Mouse (Mus musculus) embryo, embryonic 9.5 days (tissue): Measurements from ENCODE around the gene Uap1.

ENCODE experiments used
- DNase-seq: peaks from one replicate; pipeline ENCODE4 v3.0.0-alpha.2; 2017; ENCODE audit errors: extremely low spot score

Gene Uap1

DNA sequence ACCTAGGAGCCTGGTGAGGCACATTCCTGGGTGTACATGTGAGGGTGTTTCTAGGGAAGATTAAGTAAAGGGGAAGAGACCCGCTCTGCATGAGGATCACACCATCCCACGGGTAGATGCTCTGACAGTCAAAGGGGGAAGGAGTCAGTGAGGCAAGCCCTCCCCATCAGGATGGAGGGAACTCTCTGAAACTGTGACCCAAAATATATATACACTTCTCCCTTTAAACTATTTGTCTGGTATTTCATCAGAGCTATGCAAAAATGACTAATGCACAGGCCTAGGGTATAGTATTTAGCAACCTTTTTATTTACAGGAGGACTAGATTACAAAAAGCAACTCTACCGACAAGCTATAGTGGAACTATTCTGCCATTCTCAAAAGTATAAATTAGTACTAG lies 9.8 kb downstream of the Uap1 start:
- DNase-seq = no peak

DNA sequence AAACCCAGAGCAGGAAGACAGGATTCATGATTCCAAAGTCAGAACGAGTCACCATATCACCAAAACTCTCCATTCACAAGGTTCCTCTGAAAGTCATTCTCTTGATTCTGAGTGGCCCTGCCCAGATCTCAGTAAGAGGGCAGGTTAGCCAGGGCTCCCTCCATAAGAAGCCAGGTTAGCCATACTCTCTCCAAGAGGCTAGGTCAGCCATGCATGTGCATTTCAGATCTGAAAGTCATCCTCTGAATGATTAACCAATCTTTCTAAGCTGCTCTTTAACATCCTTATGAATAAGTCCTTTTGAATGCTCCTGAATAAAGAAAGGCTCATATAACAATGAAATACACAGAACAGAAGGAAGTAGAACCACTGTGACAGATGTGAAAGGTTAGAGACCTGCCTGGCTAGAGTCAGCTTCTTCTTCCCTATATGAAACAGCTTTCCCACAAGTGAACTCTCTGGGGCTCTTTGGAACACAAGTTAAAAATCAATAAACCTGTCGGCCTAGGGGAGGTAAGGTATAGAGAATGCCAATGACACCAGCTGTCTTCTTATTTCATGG lies 10.6 kb downstream of the Uap1 start:
- no peak for DNase-seq

DNA sequence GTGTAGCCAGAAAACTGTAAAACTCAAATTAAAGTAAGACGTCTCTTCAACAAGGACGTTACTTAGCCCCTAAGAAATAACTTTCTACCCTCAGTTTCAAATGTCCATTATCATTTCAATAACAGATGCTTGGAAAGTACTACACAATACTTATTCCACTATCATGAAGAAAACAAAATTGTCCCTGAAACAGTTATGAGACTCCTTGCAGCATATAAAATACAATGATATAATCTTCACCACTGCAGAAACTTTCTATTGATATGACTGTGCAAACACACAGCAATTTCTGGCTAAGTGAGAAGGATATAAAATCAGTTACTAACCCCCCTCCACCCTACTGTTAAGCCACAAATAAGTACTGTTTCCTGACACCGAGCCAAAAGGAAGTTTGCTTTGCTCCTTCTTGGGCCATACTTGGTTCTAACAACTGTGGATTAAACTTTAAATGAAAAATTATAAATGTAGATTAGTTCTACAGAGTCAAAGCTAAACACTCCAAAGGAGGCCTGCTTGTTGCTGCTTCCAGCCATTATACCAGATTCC lies 11.3 kb downstream of the Uap1 start:
- no peak for DNase-seq

DNA sequence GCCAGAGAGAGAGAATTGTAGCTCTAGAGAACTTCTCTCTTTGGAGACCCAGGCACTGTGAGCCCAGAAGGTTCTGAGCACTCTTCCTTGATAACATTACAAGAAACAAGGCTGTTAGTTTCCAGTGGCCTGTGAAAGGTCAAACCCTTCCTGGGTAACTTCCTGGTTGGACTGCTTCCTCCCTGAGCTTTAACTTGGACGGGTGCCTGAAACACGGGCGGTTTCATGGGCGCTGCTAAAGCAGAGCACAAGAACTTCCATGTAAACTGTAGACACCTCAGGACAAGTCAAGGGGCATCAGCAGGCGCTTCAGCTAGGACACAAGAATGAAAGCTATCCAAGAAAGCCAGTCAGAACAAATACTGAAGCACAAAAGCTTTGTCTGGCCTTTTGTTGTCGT lies 12.9 kb downstream of the Uap1 start:
- DNase-seq = no peak

DNA sequence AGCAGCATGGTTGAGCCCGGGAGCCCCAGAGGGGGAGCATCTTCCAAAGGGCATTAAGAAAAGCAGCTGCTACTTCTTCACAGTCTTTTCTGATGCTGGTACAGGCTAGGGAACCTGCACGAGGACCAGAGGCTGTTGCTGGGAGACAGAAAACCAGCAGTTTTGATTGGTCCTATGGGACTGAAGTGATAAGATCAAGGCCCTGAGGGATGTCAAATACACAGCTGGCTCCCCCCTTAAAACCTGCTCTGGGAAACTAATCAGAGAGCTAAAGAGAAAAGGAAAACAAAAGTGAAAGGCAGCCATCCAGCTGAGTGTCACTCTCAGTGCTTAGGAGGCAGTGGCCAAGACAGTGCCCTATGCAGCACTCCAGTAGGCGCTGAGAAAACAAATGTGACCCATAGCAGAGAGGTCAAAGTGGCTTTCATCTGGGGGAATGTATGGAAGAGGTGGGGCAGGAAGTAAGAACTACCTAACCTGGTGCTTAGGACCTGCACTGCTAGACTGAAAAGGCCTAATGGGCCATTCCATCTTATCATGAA lies 14.3 kb downstream of the Uap1 start:
- DNase-seq = no peak

DNA sequence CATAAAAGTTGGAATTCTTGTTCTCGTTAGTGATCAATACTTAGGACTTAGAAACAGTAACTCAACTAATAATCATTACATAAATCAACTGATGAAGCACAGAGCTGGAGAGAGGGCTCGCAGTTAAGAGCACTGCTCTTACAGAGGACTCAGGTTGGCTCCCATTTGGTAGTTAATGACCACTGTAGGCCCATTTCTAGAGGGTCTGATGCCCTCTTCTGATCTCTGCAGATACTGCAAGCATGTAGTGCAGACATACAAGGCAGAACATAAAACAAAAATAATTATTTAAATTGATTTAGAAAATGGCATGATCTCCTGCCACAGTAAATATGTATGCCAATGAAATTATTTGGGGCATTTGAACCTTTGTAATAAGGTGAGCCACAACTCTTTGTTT lies 15.1 kb downstream of the Uap1 start:
- no peak for DNase-seq

DNA sequence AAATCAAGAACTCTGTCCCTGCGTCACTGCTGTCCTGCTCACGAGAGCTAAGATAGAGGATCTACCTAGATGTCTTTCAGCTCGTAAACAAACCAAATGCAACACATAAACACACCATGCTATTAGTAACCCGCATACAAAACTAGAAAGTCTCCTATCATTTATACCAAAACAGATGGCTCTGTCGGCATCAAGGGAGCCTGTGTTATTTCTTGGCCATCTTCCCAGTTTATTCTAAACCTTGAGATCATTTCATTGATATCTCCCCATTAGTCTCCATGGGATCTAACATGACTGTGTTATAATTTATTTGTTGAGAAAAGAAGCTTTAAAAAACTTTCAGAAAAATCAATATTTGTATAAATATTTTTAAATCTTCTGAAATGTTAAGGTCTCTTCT lies 19.0 kb downstream of the Uap1 start:
- DNase-seq = no peak

DNA sequence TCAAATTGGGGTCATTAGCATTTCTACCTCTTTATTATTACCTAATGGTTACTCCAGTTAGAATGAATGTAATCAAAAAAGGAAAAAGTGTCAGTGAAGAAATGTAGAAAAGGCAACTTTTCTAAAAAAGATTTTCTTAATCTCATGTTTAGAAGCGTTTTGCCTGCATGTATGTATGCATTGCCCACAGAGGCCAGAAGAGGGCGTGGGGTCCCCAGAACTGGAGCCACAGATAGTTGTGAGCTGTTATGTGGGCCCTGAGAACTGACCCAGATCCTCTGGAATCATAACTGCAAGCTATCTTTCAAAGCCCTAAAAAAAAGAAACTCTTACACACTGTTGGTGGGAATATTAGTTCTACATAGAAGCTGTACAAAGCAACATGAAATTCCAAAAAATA lies 19.5 kb downstream of the Uap1 start:
- no peak for DNase-seq

DNA sequence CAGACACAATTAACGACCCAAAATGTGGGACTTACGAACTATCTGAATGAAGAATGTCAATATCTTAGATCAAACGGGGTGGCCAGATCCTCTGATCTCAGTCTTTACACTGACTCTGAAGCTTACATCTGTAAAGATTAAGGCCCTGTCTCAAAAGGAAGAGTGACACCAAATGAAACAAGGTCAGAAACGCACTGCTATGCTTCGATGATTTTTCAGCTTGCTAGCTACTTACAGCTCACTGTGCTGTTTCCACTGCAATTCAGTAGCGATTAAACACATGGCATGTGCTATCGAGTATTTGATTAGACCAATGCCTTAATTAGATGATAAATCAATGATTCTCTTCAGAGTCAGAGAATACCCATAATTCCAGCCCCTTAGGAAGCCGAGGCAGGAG lies 20.8 kb downstream of the Uap1 start:
- no peak for DNase-seq

DNA sequence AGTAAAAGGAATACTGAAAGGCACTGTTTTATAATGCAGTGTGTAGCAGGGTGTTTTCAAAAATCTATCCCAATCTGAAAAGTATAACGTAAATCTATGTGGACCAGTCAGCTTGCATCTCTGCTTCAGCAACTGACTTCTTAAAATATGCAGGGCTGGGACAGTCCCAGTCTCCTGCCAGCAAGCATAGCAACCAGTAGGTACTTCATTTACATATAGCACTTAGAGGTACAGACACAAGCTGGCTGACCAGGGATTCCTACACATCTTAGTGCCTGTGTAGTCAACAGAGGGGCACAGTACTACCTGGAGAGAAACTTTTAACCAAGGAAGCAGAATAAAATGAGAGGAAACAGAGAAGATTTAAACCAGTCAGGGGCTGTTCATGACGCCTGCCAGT lies 22.2 kb downstream of the Uap1 start:
- no peak for DNase-seq

DNA sequence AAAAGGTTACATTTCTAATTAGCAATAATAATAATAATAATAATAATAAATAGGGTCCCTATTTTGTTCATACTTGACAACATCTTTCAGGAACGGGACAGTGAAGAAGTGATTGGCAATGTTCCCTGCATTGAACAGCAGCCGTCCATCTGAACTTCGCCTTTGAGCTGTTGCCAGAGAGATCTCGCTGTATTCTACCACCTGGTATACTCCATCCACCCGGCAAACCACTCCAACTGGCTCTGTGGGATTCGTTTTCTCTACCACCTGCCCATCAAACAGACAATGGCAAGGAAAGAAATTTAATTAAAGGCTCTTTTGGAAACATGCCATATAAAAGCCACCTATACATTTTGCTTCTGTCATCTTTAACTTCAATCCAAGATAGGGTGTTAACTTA lies 23.9 kb downstream of the Uap1 start:
- DNase-seq = no peak

DNA sequence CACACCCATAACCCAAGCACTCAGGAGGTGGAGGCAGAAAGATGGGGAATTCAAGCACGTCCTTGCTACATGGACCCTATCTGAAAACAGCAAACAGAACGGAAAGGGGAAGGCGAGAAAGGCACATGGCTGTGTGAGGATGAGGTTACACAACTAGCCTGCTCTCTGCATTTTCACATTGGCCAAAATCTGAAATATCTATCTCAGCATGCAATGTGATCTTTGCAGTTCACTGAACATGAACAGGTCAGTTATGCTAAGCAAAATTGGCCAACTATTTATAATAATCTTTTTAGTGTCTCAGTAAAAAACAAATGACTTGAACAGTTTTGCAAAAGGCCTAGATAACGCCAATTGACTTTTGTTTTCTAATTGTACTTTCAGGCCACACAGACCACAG lies 25.0 kb downstream of the Uap1 start:
- no peak for DNase-seq

DNA sequence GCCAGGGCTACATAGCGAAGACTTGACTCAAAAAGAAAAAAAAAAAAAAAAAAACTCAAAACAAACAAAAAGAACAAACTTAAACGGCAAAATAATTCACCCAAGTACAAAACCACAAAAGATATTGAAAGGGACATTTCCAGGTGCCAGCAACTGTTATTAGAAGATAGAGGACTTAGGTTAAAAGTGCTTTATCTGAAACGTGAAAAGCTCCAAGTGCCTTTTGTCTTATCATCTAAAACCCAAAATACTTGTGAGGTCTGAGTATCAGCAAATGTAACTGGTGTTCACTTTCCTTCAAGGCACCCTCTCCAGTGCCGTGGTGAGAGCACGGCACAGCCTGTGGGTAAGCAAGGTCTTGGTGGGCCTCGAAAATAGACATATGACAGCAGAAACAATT lies 26.2 kb downstream of the Uap1 start:
- DNase-seq = no peak

DNA sequence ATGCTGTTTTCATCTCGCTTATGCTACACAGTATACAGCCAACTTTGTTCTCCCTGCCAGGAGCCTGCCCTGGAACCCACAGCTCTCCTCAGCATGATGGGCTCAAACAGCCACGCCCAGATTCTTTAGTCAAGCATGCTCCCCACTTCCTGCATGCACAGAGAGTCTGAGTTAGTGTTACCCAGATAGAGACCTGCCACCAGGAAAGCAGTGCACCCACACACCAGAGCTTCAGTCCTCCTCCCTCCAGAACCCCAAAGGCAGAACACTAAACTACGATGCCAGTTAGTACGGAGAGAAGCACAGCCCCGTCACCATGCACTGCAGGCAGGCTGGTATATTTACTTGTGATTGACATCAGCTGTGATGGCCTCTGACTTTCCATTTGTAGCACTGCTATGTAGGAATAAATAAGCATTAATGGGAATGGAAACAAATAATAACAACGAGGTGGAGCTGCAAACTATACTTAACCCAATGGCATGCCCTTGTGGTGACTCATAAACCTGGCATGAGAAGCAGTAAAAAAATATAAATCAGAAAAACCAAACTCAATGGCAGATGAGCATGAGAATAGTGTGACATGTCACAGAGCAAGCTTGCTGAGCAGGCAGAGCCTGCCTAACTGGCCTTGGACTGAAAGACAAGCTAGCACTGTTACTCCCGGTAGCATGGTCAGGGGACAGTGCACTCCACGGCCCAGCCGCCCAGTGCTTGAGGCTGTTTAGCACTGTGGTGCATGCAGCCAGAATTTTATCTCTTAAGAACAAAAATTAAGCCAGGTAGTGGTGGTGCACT lies 26.9 kb downstream of the Uap1 start:
- no peak for DNase-seq

DNA sequence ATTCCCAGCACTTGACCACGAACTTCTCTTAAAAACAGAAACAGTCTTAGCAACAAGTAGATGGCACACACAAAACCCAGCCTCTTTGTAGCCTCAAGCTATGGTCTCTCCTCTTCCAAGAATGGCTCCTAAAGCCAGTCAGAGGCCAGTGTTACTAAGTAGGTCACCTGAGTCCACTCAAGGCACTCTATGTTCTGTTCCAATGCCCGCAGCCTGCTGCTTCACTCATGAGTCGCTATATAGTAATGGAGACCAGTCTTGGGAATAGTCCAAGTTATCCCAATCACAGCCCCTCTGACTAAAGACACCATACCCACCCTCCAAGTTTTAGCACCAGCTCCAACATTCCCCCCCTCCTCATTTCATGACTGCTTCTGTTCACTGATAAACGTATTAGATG lies 29.2 kb downstream of the Uap1 start:
- no peak for DNase-seq

DNA sequence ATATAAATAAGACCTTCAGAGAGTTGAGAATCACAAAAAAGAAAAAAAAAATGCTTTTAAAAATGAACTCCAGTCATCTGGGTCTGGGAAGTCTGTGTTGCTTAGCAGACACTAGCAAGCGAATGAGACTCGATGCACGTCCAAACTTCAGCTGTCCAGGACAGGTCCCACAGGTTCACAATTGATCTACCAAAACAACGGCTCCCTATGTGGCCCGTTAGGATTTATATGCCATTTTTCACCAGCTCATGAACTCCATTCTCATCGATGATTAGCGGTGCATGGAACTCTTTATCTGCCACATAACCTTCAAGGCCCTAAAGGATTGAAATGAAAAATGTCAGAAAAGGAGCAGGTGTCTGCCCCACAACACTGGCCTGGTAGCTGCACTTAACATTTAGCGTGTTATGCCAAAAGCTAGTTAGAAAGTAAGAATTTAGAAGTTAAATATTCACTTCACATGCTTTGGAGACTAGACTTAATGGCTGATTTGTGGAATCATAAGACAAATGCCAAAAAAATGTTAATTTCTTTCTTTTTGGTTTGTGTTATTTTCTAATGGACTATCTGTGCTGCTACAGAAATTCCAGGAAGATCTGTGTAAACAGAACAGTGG lies 32.4 kb downstream of the Uap1 start:
- DNase-seq = no peak

DNA sequence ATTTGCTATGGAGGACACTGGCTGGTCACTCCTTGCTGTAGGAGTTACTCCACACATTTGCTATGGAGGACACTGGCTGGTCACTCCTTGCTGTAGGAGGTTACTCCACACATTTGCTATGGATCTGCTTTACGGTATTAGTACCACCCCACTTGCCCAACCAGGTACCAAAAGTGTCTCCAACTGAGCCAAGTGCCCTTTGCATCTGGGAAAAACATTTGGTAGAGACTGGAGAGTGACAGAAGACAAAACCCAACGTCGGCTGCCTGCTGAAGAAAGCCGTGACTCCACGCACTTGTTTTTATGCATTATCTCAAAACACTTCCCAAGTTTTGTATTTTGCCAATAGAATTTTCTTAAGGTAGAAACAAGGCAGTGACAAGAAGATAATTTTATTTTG lies 33.1 kb downstream of the Uap1 start:
- no peak for DNase-seq

DNA sequence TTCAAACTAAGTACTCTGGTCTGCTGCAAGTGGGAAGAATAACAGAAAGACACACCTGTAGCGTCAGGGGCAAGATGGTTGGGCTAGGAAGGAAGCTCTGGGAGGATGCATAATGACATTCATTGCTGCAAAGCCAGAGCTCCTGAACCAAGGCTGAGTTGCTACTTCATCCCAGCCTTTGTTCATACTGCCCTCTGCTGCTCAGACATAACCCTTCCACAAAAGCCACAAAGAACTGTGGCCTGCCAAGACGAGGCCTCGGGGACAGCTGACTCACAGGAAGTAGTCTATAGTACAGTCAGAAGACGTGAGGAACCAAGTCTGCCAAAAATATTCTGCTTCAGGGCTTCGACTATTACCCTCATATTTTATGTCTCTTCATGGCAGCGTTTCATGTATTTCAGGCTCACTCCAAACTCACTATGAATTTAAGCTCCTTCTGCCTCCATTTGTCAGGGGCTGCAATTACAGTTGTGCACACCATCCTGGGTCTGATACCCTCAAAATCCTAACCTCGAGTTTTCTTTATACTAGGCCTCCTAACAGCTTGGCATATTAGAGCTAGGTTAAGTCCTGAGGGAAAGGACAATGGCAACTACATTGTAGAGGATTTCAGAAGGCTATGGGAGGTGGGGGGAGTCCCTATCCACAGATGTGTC lies 38.3 kb downstream of the Uap1 start:
- DNase-seq = peak; percentile 56

DNA sequence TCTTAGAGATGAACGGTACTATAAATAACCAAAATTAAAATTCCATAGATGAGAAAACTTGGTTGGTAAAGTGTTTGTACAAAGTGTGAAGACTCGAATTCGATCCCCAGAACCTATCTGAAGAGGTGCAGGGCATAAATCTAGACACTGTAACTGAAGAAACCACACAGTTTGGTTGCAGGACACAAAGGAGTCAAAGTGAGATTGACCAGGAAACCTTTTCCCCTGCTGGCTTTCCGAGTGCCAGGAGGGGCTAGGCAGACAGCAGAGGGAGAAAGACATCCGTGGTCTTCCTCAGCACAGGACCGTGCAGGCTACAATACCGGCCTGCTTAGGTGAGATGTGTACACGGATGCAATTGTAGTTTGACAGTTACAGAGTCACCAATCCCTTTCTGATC lies 40.5 kb downstream of the Uap1 start:
- no peak for DNase-seq

DNA sequence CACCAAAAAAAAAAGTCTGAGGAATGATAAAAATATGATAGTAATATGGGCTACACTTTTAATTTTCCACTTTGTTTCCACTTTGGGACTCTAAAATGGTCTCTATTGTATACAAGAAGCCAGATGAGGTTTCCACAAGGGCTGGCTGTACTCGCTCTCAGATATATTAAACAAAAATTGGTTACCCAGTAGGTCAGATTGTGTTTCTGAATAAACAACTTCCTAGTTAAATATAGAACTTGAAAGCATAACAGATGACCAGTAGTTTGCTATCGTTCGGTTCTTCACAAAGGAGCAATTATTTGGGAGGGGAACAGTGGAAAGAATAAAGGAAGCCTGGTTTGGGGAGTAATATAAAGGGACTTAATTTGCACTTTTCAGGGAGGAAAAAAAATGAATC lies 43.8 kb downstream of the Uap1 start:
- no peak for DNase-seq

DNA sequence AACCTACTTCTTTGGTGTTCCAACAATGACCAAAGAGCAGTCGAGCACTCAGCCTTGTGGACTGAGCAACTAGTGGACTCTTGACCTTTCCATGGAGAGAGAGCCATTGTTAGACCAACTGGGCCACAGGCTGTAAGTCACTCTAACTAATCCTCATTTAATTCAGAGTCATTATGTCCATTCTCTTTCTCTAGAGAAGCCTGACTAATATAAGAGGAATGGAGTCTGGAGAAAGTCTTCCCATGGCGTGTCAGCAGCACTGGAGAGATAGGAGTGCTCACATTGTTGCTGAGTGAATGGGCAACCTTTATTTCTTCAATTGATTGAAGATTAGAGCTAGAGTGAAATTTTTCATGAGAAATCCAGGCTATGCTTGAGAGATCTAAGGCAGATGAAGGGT lies 50.1 kb downstream of the Uap1 start:
- DNase-seq = no peak

DNA sequence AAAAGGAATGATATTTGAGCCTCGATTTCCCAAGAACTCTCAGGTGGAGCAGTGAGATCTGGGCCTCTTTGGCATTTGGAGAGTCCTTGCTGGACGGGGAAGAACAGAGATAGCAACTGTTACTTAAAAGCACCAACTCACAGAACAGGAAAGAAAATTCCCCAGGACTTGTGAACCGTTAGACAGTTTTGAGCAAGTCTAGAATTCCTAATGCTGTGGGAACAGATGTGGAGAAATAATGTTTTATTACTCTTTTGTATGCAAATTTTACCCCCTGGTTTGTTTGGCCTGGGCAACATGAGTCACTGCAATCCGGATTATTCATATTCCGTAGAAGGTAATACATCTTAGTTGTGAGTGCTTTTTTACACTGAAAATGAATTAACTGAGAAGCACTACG lies 61.1 kb downstream of the Uap1 start:
- DNase-seq = no peak
